Mouse (Mus musculus): ENCODE results near the gene Pbx4.

Pbx4 gene

DNA sequence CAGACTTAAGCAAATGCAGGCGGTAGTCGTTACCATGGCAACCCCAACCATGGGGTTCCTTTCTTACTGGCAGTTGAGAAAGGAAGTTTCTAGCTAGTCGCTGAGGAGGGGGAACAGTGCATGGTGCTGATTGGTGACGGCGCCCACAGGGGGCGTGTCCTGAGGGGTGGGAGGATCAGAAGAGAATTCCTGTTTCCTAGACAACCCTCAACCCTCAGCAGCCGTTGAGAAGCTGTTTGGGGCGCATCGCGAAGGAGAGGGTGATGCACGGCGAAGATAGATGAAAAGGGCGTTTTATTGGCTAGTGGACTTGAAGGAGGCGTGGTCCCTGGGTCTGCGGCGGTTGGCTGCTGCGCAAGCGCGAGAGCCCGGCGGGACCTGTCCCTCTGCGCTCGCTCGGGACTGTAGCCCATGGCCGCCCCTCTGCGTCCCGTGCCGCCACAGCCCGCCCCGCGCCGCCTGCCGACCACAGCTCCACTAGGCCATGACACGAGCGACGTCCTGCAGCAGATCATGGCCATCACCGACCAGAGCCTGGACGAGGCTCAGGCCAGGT lies at the start of gene Pbx4:
Pbx4 (plus strand) TSS at position 194 of the 556 bp plus-strand sequence.
- no peak for DNase-seq (ENCODE audit: low read depth)

DNA sequence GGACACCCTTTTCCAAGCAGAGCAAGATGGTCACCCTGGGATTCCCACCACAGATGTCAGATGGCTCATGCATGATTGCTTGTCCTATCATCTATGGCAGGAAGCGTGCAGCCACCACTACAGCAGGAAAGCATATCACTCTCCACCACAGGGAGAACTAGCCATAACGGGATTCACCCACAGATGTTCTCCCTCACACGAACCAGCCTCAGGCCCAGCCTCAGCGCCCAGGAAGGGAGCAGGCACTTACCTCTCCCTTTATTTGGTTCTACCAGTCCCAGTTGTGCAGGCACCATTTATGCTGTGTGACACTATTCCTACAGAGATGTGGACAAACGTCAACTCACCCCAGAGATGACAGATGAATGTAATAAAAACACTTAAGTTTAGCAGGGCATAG lies 43.2 kb upstream of the Pbx4 start:
- DNase-seq (ENCODE audit: low read depth), result peak; percentile 42

DNA sequence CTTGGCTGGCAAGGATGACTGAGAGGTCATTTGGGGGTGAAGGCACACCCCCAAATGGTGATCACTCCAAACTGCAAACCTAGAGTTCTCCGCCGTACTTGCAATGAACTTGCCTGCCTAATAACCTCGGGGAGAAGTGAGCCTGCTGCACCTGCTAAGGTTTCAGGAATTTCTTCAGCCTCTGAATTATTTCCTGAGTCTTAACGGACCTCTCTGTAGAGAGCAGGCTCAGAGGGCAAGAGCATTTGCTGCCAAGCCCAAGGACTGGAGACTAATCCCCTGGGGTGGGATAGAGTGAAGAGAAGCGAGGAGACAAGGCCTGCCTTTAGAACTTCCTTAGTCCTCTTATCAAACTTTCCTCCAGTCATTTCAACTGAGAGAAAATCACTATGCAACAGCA lies 42.6 kb upstream of the Pbx4 start:
- DNase-seq (ENCODE audit: low read depth), result peak; percentile 47

DNA sequence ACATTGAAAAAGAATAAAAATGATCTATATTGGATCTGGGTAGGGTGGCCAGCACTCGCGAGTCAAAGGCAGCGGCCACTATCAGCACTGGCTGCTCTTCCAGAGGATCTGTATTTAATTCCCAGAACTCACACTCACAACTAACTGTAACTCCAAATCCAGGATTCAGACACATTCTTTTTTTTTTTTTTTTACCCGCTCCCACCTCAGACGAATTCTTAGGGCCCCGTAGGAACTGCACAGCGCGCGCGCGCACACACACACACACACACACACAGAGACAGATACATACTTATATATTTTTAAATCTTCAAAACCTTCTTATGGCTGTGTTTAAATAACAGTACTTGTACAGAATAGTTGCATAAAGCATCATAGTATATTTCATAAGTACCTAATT lies 41.9 kb upstream of the Pbx4 start:
- DNase-seq (ENCODE audit: low read depth), result no peak

DNA sequence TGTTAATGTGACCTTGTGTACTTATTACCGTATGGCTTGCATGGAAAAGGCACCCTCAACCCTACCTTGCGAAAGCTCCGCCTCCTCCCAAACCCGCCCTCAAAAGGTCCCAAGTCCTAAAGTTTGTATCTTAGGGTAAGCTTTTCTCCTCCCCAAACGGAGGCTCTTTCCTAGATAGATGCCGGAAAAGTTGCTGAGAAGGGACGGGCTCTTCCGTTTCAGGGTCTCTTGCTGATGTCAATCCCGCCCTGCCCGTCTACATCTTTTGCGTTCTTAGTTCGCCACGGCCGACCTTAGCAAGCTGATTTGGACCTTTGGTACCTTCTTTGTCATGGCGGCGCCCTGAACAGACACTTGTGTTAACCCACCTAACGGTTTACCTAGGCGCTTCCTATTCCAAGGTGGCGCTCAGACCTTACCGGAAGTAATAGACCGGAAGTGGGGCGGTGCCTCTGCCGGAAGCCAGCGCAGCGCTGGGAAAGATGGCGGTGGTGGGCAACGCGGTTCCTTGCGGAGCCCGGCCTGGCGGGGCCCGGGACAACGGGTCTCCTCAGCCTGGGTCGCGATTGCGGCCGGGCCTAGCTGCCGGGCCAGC lies 41.4 kb upstream of the Pbx4 start, which contains the start of the genes Atp13a1 and Zfp866:
Atp13a1 (plus strand) TSS at position 391 of the 595 bp plus-strand sequence.
Zfp866 (minus strand) TSS at position 406 of the 595 bp plus-strand sequence.
- peak; percentile 92 for DNase-seq (ENCODE audit: low read depth)

DNA sequence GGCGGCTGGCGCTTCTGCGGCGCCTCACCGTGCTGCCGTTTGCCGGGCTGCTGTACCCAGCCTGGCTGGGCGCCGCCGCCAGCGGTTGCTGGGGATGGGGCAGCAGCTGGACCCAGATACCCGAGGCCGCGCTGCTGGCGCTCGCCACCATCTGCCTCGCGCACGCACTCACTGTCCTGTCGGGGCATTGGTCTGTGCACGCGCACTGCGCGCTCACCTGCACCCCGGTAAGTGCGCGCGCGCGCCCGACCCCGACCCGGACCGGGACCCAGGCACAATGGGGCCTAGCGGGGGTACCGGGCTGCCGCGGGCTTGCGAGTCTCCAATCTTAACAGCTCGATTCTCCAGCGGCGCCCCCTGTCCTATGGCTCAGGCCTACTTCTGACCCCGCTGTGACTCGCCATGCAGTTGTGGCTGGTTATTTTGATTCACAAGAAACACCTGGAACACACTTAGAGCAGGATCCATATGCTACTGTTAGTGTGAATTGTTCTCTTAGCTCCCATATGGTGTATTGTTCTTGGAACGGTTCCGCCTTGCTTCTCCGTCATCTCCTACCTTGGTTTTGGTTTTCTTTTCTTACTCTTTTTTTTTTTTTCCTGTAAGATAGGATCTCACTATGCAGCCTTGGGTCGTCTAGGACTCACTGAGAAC lies 40.7 kb upstream of the Pbx4 start:
- peak; percentile 59 for DNase-seq (ENCODE audit: low read depth)

DNA sequence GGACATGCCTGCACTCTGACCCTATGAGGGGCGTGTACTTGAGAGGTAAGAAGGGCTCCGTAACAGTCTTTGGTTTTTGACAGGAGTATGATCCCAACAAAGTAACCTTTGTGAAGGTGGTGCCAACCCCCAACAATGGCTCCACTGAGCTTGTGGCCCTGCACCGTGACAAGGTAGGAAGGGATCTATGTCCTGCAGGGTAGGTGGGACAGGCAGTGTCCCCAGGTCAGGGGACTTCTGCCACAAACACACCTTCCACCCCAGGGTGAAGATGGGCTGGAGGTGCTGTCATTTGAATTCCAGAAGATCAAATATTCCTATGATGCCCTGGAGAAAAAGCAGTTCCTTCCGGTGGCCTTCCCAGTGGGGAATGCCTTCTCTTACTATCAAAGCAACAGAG lies 38.6 kb upstream of the Pbx4 start:
- DNase-seq (ENCODE audit: low read depth), result no peak

DNA sequence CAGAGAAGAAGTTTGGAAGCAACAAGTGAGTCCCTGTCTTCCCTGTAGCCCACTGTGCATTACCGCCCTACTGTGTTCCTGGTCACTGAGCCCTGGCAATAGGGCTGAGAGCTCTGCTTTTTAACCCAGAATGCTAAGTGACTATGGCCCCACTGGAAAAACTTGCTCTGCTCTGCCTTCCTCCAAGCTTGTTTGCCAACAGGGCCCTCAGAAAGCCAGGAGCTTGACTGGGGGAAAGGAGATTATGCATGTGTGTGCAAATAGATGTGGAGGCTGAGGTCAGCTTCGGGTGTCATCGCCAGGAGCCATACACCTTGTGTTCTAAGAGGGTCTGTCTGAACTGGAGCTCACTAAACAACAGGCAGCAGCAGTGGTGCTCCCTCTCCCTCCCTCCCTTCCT lies 38.2 kb upstream of the Pbx4 start:
- DNase-seq (ENCODE audit: low read depth), result no peak

DNA sequence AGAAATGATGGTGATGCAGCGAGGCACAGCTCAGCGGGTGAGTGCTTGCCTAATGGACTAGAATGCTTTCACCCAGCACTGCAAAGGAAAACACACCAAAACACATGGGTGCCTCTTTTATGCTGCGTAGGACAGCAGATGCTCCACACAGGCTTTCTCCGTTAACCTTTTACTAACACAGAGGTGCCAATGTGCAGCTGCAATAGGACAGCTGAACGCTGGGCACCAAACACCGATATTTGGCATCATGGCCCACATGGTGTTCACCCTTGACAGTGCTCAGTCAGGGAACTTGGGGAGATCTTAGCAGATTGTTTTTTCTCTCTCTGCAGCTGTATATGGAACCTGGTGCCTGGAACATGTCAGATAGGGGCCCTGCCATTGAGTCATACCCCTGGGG lies 37.4 kb upstream of the Pbx4 start:
- DNase-seq (ENCODE audit: low read depth), result no peak

DNA sequence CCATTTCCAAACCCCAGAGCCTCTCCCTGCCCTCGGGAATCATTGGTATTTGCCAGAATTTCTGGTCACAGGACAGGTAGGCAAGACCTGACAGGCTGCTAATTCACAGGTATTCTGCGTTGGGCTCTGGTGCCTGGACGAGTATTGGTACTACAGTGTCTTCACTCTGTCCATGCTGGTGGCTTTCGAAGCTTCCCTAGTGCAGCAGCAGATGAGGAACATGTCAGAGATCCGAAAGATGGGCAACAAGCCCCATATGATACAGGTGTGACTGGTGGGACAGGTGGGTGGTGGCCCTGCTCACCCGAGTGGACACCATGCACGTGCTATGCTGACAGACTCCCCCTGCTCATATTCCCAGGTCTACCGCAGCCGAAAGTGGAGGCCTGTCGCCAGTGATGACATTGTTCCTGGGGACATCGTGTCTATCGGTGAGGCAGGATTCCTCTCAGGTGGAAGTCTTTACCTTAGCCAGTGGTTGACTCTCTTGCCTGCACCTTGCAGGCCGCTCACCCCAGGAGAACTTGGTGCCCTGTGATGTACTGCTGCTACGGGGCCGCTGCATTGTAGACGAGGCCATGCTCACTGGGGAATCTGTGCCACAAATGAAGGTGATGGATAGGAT lies 35.5 kb upstream of the Pbx4 start:
- no peak for DNase-seq (ENCODE audit: low read depth)

DNA sequence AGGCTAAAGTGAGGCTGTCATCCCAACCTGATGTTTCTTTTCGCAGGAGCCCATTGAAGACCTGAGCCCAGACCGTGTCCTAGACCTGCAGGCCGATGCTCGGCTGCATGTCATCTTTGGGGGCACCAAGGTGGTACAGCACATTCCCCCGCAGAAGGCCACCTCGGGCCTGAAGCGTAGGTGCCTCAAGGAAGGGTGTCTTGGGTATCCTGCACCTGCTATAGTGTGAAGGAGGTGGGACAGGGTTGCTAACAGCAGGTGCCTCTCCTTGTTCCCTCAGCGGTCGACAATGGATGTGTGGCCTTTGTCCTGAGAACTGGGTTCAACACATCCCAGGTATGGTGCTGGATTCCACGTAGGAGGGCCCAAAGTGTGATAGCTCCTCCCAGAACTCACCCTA lies 34.6 kb upstream of the Pbx4 start:
- DNase-seq (ENCODE audit: low read depth), result no peak

DNA sequence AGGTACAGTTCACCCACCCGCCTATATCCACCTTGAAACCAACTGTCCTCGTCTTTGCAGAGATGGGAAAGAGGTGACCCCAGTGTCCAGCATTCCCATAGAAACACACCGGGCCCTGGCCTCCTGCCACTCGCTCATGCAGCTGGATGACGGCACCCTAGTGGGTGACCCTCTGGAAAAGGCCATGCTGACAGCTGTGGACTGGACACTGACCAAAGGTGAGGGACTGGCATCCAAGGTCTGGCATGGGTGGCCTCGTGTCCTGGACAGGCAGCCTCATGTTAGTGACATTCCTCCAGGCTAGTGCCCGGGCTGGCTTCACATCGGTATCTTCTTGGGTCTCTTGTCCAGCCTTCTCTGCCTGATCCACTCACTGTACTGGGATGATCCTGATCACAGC lies 33.0 kb upstream of the Pbx4 start:
- no peak for DNase-seq (ENCODE audit: low read depth)

DNA sequence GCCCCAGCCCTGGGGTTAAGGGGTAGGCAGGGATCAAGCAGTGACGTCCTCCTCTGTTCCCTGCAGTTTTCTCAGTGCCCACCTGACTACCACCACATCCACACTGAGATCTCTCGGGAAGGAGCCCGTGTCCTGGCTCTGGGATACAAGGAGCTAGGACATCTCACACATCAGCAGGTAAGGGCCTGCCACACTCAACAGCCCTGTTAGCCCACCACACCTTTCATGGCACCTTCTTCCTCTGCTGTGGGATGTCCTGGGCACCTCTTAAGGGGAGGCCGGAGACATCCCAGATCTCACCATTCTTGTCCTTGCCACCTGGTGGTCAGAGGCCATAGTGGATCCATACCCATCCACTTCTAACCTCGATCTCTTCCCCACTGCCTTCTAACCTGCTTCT lies 32.3 kb upstream of the Pbx4 start:
- no peak for DNase-seq (ENCODE audit: low read depth)

DNA sequence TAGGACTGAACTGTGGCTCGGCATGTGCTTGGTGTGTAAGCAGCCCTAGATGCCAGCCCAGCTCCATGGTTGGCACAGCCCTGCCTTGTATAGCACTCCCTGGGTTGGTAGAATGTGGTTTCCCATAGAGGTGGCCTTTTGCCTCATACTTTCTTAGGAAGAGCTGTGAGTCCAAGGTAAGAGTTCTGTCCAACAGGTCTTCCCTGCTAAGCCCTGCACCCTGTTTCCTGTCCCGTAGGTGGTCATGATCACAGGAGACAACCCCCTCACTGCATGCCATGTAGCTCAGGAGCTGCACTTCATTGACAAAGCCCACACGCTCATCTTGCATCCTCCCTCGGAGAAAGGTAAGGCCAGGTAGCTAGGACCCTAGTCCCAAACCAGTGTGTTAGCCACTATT lies 30.5 kb upstream of the Pbx4 start:
- DNase-seq (ENCODE audit: low read depth), result no peak

DNA sequence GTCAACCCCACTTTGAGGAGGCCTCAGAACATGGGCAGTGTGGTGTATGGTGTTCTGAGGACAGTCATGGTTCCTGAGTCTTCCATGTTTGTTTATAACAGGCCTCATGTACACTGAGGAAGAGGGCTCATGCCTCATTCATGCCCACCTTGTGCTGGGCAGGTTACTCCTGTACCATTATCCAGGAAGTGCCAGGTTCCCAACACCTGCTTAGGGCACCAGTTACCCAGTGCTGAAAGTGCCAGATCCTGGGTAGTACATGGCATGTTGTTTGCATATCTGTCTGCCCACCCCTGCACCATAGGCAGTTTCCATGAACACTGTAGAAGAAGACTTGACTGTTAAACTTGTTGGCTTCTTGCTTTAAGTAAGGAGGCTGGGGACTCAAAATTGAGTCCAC lies 30.1 kb upstream of the Pbx4 start:
- no peak for DNase-seq (ENCODE audit: low read depth)

DNA sequence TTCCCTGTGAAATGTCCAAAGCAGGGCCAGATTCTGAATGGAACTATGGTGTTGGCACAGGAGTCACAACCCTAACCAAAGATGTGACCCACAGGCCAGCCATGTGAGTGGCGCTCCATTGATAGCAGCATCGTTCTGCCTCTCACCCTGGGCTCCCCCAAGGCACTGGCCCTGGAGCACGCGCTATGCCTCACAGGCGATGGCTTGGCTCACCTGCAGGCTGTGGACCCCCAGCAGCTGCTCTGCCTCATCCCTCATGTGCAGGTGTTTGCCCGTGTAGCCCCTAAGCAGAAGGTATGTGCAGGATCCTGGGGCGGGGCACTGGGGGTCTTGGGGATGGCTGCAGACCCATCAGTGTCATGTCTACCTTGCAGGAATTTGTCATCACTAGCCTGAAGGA lies 28.9 kb upstream of the Pbx4 start:
- no peak for DNase-seq (ENCODE audit: low read depth)

DNA sequence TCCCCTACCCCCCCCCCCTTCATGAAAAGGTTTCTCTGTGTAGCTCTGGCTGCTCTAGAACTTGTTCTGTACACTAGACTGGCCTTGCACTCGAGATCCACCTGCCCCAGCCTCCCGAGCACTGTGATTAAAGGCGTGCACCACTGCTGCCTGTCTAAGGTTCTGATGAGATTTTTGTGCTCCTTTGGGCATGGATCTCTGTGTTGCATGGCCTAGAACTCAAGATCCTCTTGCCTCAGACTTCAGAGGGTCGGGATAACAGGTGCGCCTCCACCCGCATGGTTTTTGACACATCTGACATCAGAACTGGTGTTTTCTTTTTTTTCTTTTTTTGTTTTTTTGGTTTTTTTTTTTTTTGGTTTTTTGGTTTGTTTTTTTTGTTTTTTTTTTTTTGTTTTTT lies 27.8 kb upstream of the Pbx4 start:
- DNase-seq (ENCODE audit: low read depth), result no peak

DNA sequence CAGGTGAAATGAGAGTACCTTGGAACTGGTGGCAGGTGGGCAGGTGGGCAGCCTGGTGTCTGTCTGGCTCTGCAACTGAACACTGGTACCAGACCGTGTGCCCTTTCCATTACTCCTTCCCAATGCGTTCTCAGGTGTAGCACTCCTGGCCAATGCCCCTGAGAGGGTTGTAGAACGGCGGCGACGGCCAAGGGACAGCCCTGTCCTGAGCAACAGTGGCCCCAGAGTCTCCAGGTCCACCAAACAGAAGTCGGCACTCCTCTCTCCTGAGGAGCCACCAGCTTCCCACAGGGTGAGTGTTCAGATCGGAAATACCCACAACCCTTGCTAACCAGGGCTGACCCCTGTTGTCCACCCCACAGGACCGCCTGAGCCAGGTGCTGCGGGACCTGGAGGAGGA lies 27.2 kb upstream of the Pbx4 start:
- no peak for DNase-seq (ENCODE audit: low read depth)

DNA sequence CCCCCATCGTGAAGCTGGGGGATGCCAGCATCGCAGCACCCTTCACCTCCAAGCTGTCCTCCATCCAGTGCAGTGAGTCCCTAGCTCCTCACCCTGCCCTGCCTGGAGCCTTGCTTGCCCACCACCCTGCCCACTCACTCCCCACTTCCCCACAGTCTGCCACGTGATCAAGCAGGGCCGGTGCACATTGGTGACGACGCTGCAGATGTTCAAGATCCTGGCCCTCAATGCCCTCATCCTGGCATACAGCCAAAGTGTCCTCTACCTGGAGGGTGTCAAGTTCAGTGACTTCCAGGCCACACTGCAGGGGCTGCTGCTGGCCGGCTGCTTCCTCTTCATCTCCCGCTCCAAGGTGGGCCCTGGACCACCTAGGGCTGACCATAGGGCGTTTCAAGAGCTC lies 26.8 kb upstream of the Pbx4 start:
- no peak for DNase-seq (ENCODE audit: low read depth)

DNA sequence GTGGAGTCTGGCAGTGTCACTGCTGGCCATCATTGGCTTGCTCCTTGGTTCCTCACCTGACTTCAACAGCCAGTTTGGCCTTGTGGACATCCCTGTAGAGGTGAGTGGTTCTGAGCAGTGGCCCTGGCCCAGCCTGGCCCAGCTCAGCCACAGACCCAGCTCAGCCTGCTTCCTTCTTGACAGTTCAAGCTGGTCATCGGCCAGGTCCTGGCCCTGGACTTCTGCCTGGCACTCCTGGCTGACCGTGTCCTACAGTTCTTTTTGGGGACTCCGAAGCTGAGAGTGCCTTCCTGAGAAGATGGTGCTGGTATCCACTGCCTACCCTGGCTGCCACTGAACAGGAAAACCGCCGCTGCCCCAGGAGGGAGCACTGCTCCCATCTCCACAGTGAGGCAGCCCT lies 25.1 kb upstream of the Pbx4 start:
- no peak for DNase-seq (ENCODE audit: low read depth)

DNA sequence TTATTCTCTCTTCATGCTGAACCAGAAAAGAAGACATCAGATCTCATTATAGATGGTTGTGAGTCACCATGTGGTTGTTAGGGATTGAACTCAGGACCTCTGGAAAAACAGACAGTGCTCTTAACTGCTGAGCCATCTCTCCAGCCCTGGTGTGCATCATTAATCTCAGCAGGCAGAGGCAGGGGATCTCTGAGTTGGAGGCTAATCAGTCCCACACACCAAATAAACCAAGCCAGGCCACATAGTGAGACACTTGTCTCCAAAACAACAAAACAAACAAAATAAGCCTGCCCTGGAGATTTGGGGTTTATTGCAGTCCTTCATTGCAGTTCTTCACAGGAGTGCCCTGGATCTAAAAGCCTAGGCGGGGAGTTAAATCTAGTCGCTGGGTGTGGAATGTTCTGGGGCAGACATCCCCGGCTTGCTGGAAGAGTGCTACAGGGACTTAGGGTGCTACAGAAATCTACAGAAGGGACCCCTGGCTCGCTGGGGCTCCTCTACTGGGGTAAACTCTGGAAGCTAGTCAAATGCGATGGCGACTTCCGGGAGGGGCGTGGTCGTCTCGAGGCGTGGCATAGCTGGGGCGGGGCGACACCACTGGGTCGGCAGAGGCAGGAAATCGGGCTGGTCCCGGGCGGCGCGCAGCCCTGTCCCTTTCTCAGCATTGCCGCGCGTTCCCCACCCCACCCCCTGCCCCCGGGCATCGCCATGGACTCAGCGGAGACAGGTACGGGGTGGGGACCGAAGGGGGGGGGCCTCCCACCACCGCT lies 24.0 kb upstream of the Pbx4 start, which contains the start of gene Gmip:
Gmip (plus strand) TSS at position 586 of the 770 bp plus-strand sequence.
- peak; percentile 80 for DNase-seq (ENCODE audit: low read depth)

DNA sequence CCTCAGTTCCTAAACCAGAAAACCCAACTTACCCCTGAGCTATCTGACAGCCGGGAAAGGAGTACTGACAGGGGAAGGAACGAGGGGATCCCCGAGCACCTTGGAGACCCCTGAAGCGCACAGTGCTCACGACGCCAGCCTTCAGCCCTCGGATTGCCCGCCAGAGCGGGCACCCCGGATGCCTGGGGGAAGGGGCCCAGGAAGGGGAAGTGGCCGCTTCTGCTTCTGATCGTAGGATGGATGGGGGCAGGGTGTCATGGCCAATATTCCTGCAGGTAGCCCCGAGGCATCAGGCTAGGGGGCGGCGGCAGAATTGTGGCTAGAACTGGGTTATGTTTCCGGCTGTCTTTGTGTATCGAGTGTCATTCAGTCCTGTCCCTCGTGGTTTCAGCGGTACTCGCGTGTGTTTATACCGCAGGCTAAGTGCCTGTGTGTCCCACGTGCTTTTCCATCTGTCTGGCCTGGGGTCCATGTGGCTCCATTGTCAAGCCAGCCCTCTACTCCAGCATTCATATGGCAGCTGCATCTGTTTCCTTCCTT lies 23.4 kb upstream of the Pbx4 start:
- peak; percentile 56 for DNase-seq (ENCODE audit: low read depth)

All from 416B (cell line).